Mouse (Mus musculus) heart, embryonic 11.5 days (tissue): ENCODE results near the gene Xpnpep3. TPM values are rescaled to one million over a fixed set of nuclear protein-coding genes. Genes with fewer than 3 reads are reported as not detected.

Source experiments
- ATAC-seq: fragments of 200-750 bp; cut with Nextera tagmentation; replicated peaks from 2 replicates; pipeline ENCODE4 v1.8.0; 2017; ENCODE audit warnings: moderate library complexity; ENCODE audit not compliant: insufficient number of reproducible peaks, low FRiP score, low TSS enrichment
- H3K27ac ChIP-seq: fragments of 300-500 bp; sonication (generic); 2 replicates; pipeline ENCODE4 v1.5.1; 2014; ENCODE audit warnings: mild to moderate bottlenecking, low read depth, low read length
- H3K27me3 ChIP-seq: fragments of 300-500 bp; sonication (generic); 2 replicates; pipeline ENCODE4 v1.6.1; 2014; ENCODE audit warnings: mild to moderate bottlenecking, low read length, mixed read lengths; ENCODE audit not compliant: control insufficient read depth, insufficient read depth
- H3K36me3 ChIP-seq: fragments of 300-500 bp; sonication (generic); 2 replicates; pipeline ENCODE4 v1.6.1; 2014; ENCODE audit warnings: mild to moderate bottlenecking, low read length, moderate library complexity, mixed read lengths; ENCODE audit not compliant: control insufficient read depth, insufficient read depth
- H3K4me1 ChIP-seq: fragments of 300-500 bp; sonication (generic); 2 replicates; pipeline ENCODE4 v1.6.1; 2014; ENCODE audit warnings: low read length; ENCODE audit not compliant: control insufficient read depth, insufficient read depth
- H3K4me2 ChIP-seq: fragments of 300-500 bp; sonication (generic); 2 replicates; pipeline ENCODE4 v1.6.1; 2014; ENCODE audit warnings: mild to moderate bottlenecking, moderate library complexity
- H3K4me3 ChIP-seq: fragments of 300-500 bp; sonication (generic); 2 replicates; pipeline ENCODE4 v1.5.1; 2014; ENCODE audit warnings: low read depth, low read length
- H3K9ac ChIP-seq: fragments of 300-500 bp; sonication (generic); 2 replicates; pipeline ENCODE4 v1.6.1; 2014; ENCODE audit warnings: mild to moderate bottlenecking, low read depth, low read length, moderate library complexity
- H3K9me3 ChIP-seq: fragments of 300-500 bp; sonication (generic); replicated peaks from 2 replicates; pipeline ENCODE4 v1.6.1; 2016; ENCODE audit warnings: low read length; ENCODE audit not compliant: control insufficient read depth
- WGBS: fragments of 180-500 bp; shearing (Covaris S2); extraction: QIAGEN DNeasy Blood & Tissue Kit; methylation state at CpG from one replicate; pipeline ENCODE4 v1.1.7; 2014; ENCODE audit not compliant: insufficient replicate concordance; 5-methylcytosine and 5-hydroxymethylcytosine counted together
- polyA plus RNA-seq: library from polyadenylated mRNA; unstranded; fragments of >200 nt; fragmentation: Nextera tagmentation; extraction: Ambion mirVana; gene quantifications from 2 replicates; pipeline ENCODE4 v1.2.1, GENCODE M21; 2014

The Xpnpep3 gene
- polyA plus RNA-seq, result 9.6 and 11.4 TPM in 2 replicates

DNA sequence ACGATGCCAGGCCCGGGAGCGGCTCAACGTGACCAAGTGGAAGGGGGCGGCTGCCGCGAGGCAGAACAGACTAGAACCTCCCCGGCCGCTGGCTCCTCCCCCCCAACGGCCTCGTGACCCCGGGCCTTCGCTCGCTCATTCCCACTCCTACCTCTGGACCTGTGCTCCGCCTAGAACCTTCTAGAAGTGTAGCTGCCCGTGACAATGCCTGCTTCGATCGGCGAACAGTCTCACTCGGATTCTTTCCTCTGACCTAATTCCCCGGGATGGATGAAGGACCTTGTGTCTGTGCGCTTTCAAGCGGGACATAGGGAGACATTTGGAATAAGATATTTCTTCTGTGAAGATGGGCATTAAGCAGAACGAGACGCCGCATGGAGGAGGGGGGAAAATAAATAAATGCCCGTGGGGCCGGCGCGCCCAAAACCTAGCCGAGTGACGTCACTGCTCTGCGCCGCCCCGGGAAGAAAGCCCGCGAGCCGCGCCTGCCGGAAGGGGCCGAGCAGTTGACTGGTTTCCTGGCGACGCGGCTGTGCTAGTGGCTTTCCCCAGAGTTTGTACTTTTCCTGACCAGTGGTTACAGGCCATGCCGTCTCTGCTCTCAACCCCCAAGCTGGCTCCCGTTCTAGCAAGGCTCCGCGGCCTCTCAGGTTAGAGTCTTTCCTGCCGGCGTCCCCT, at the start of gene Xpnpep3, which contains the start of gene St13:
Gene Xpnpep3, plus strand, starts transcription at position 501 of the 678 bp plus-strand sequence.
Gene St13, minus strand, starts transcription at position 440 of the 678 bp plus-strand sequence.
- peak; percentile 100 for ATAC-seq
- Histone ChIP-seq H3K36me3 (no peaks in the 10 kb centered on the region), H3K27me3 (no peaks in the 10 kb centered on the region), H3K27ac (peak within 1 kb of the TSS; percentile 94), H3K4me2 (peak within 1 kb of the TSS; percentile 78), H3K4me3 (peak within 1 kb of the TSS; percentile 96), H3K9ac (peak within 1 kb of the TSS; percentile 97), H3K4me1 (peaks cover 7% of the 10 kb centered on the region), H3K9me3 (no peaks in the 10 kb centered on the region)
- WGBS, result under 1% methylated on average over 50 of the region's 50 CpGs

DNA sequence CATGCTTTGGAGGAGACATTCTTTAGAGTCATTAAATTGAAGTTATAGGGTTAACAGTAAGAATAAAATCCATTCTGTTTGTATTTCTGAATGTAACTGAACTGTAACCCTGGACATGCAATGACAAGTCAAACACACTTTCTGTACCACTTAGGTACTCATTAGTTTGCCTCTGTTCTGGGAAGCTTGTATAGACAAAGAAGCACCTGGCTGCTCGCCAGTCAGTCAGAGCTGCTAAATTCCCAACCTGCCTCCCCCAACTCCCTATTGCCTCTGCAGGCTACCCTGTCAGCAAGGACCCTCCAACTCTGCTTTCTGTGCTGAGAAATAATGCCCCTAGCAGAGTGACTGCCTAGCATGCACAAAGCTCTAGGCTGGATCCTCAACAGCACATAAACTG, 49.5 kb upstream of the Xpnpep3 start:
- Histone ChIP-seq H3K9ac (no peak overlapping the region), H3K4me2 (no peak overlapping the region), H3K36me3 (no peaks in the 10 kb centered on the region), H3K4me1 (0 out of 2 replicates have a peak, but pooled peaks cover 2% of the 10 kb centered on the region), H3K27me3 (no peaks in the 10 kb centered on the region), H3K27ac (no peak overlapping the region), H3K4me3 (no peak overlapping the region), H3K9me3 (no peaks in the 10 kb centered on the region)
- ATAC-seq, result no peak
- WGBS, result 59% methylated on average over 1 of the region's 1 CpGs

DNA sequence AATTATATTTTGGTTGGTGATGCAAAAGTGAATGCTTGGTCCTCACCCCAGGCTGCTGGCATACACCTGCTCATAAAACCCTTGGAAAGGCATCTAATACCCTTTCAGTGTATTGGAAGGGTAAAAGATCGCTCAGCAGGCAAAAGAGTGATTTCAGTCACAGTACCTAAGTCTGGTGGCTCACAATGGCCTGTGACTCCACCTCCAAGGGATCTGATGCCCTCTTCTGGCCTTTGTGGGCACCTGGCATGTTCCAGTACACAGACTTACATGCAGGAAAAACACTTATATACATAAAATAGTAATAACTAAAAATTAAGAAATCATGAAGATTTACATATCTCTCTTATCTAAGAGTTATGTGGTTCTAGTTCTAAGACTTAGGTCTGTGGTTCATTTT, 47.3 kb upstream of the Xpnpep3 start:
- no peak overlapping the region for H3K9ac ChIP-seq
- H3K9me3 ChIP-seq, result no peaks in the 10 kb centered on the region
- no peaks in the 10 kb centered on the region for H3K27me3 ChIP-seq
- 0 out of 2 replicates have a peak, but pooled peaks cover 2% of the 10 kb centered on the region for H3K4me1 ChIP-seq
- no peak overlapping the region for H3K4me3 ChIP-seq
- no peak for ATAC-seq
- no peak overlapping the region for H3K27ac ChIP-seq
- no peak overlapping the region for H3K4me2 ChIP-seq
- 58% methylated on average over 1 of the region's 1 CpGs for WGBS
- H3K36me3 ChIP-seq, result no peaks in the 10 kb centered on the region

DNA sequence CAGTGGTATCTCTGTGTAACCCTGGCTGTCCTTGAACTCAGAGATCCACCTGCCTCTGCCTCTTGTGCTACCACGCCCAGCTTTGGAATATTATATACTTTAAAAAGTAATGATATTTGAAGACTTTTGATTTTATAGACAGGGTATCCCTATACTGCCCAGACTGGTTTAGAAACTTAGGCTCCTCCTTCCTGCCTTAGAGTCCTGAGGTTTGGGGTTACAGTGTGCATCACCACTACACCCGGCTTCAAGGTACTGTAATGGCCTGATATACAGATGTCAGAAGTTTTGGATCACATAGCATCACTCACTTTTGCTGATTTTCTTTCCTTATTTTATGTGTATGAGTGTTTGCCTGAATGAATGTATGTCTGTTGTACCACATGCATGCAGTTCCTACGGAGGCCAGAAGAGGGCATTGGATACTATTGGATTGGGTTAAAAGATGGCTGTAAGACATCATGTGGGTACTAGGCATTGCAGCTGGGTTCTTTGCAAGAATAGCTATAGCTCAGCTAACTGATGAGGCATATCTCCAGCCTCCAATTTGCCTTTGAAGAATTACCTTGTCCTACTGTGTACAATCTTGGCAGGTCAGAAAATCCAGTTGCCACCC, 44.7 kb upstream of the Xpnpep3 start:
- H3K9ac ChIP-seq, result no peak overlapping the region
- no peak for ATAC-seq
- H3K4me3 ChIP-seq, result no peak overlapping the region
- H3K4me2 ChIP-seq, result no peak overlapping the region
- 0 out of 2 replicates have a peak, but pooled peaks cover 2% of the 10 kb centered on the region for H3K4me1 ChIP-seq
- H3K27me3 ChIP-seq, result no peaks in the 10 kb centered on the region
- H3K36me3 ChIP-seq, result no peaks in the 10 kb centered on the region
- no peaks in the 10 kb centered on the region for H3K9me3 ChIP-seq
- 56% methylated on average over 3 of the region's 3 CpGs for WGBS
- H3K27ac ChIP-seq, result no peak overlapping the region

DNA sequence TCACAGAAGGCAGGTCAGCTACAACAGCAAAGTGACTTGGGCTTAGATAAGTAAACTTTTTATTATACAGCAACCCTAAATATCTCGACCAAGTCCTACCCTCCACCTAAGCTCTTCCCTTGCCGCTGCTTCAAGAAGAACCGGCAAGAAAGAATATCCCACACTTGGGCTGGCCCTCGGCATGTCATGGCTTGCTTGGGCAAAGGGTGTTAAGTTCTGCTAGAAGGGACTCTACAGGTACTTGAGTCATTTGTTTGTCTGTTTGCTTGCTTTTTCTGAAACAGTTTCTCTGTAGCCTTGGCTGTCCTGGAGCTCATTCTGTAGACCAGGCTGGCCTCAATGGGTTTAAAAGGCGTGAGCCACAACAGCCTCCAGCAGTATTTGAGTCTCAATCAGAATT, 43.0 kb upstream of the Xpnpep3 start:
- H3K4me2 ChIP-seq, result no peak overlapping the region
- H3K9me3 ChIP-seq, result no peaks in the 10 kb centered on the region
- ATAC-seq, result no peak
- H3K9ac ChIP-seq, result no peak overlapping the region
- H3K27ac ChIP-seq, result no peak overlapping the region
- H3K4me3 ChIP-seq, result no peak overlapping the region
- 45% methylated on average over 5 of the region's 5 CpGs for WGBS
- H3K27me3 ChIP-seq, result no peaks in the 10 kb centered on the region
- H3K36me3 ChIP-seq, result no peaks in the 10 kb centered on the region
- 0 out of 2 replicates have a peak, but pooled peaks cover 3% of the 10 kb centered on the region for H3K4me1 ChIP-seq

DNA sequence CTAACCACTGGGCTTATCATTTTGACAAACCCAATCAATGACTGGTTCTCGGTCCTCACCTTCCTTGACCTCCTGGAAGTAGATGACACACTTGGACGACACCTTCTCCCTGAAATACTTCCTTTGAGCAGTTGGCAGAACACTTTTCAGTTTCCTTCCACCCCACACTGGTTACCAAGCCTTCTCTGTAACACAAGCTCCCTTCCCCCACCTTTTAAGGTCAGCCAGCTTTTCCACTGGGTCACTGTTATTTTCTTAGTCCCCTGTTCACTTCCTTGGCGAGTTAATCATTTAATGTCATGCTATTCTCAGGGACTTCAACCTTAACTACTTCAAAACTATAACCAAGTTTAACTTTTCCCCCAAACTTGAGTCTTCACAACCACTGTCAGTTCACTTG, 41.0 kb upstream of the Xpnpep3 start:
- Histone ChIP-seq H3K4me2 (no peak overlapping the region), H3K36me3 (peaks cover 3% of the 10 kb centered on the region; the same call in 1 of the 2 replicates), H3K9me3 (no peaks in the 10 kb centered on the region), H3K27ac (no peak overlapping the region), H3K27me3 (no peaks in the 10 kb centered on the region), H3K4me3 (no peak overlapping the region), H3K4me1 (0 out of 2 replicates have a peak, but pooled peaks cover 3% of the 10 kb centered on the region), H3K9ac (no peak overlapping the region)
- ATAC-seq, result no peak
- WGBS, result 78% methylated on average over 3 of the region's 3 CpGs

DNA sequence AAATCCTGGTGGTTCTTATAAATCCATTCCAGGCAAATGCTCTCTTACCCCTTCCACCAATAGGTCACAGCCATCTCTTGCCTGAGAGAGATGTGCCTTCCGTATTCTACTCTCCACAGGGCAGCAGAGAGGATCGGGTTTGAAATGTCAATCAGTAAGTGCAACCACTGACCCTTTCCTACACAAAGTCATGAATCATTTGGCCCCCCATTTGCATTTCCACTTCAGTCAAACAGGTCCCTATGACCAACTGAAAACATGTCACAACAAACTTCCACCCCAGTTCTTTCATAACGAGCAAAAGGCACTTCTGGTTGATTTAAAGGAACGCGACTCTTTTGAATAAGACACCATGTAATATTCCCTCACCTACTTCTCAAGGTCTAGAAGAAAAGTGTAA, 40.5 kb upstream of the Xpnpep3 start:
- Histone ChIP-seq H3K27me3 (no peaks in the 10 kb centered on the region), H3K4me2 (peak overlapping the region; percentile 66; the same call in 1 of the 2 replicates), H3K4me3 (no peak overlapping the region), H3K4me1 (0 out of 2 replicates have a peak, but pooled peaks cover 3% of the 10 kb centered on the region), H3K27ac (no peak overlapping the region), H3K36me3 (peaks cover 3% of the 10 kb centered on the region; the same call in 1 of the 2 replicates), H3K9me3 (no peaks in the 10 kb centered on the region), H3K9ac (no peak overlapping the region)
- 88% methylated on average over 5 of the region's 5 CpGs for WGBS
- ATAC-seq, result no peak

DNA sequence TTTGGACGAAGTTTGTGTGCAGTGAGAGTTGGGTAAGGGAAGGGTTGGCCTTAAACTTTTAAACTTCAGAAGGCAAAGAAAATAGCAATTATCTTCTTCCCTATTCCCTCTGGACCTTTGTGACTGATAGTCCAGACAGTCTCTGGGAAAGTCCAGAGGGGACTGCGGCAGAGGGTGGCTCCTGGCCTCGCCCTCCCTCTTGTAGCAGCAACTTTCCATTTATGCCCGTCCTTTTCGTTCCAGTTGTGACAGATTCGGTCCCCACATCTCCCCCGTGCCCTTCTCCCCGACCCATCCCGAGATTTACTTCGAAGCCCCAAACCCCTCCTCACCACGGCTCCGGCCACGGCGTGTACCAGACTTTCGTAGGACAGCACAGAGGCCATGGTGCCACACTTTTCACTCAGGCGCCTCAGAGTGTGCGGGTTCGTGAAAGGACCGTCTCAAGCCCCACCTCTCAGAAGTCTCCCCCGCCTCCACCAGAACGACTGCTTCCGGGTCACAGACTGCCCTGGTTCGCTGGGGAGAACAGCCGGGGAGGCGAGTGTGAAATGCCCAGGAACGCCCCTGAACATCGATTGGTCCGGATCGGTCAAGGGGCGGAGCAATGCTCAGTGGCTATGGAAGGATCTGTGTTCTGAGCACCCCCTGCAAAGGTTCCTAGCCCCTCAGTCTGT, 39.5 kb upstream of the Xpnpep3 start, which contains the start of gene Slc25a17:
Gene Slc25a17, minus strand, starts transcription at position 468 of the 677 bp plus-strand sequence.
- Histone ChIP-seq H3K4me1 (0 out of 2 replicates have a peak, but pooled peaks cover 3% of the 10 kb centered on the region), H3K4me3 (peak within 1 kb of the TSS; percentile 54), H3K27ac (peak within 1 kb of the TSS; percentile 62; the same call in 1 of the 2 replicates), H3K9ac (peak within 1 kb of the TSS; percentile 66), H3K36me3 (peaks cover 5% of the 10 kb centered on the region), H3K4me2 (peak within 1 kb of the TSS; percentile 66), H3K9me3 (no peaks in the 10 kb centered on the region), H3K27me3 (no peaks in the 10 kb centered on the region)
- ATAC-seq, result peak; percentile 97
- 1% methylated on average over 30 of the region's 30 CpGs for WGBS
